Mouse (Mus musculus) megakaryocyte, embryonic 14.5 days (primary cell): Measurements from ENCODE around the gene Smyd1.

Source experiments
- FLI1 ChIP-seq: IDR thresholded peaks from 2 replicates; pipeline ENCODE4 v1.6.1; 2012; ENCODE audit warnings: low read length, inconsistent platforms, mixed read lengths
- GATA1 ChIP-seq: IDR thresholded peaks from 3 replicates; pipeline ENCODE4 v1.6.1; 2012; ENCODE audit warnings: mixed read lengths, low read length, inconsistent platforms, borderline replicate concordance

- TF ChIP-seq GATA1 (no peak), FLI1 (no peak)
Measured at GRCm38 (mm10) chr6:71235121-71235520, 86.9 kb downstream of the Smyd1 start.
